Mouse (Mus musculus): ENCODE data around the gene Vcp.

Vcp gene

GRCm38 (mm10) chr4:42969304-42969703 is 31.0 kb downstream of the Vcp start, which contains the start of gene 1700022I11Rik:
Gene 1700022I11Rik, plus strand, starts transcription at chr4:42969604.
- no peak for DNase-seq (ENCODE audit: low spot score)

- DNase-seq (ENCODE audit: low spot score): no peak
These were observed 35.1 kb downstream of the Vcp start for GRCm38 (mm10) chr4:42965039-42965719.

- no peak for DNase-seq (ENCODE audit: low spot score)
These were observed 36.8 kb downstream of the Vcp start for GRCm38 (mm10) chr4:42963480-42963879.

GRCm38 (mm10) chr4:42961592-42961991 is 38.7 kb downstream of the Vcp start:
- no peak for DNase-seq (ENCODE audit: low spot score)

- DNase-seq (ENCODE audit: low spot score): no peak
These were observed 40.9 kb downstream of the Vcp start for GRCm38 (mm10) chr4:42959382-42959781.

- DNase-seq (ENCODE audit: low spot score): no peak
These were observed 41.4 kb downstream of the Vcp start for GRCm38 (mm10) chr4:42958942-42959341.

GRCm38 (mm10) chr4:42957979-42958378 is 42.3 kb downstream of the Vcp start:
- DNase-seq (ENCODE audit: low spot score): no peak

- DNase-seq (ENCODE audit: low spot score): no peak
These were observed 43.0 kb downstream of the Vcp start for GRCm38 (mm10) chr4:42957306-42957705.

- DNase-seq (ENCODE audit: low spot score): no peak
These were observed 43.7 kb downstream of the Vcp start for GRCm38 (mm10) chr4:42956581-42956980.

GRCm38 (mm10) chr4:42955200-42955599 is 45.1 kb downstream of the Vcp start:
- DNase-seq (ENCODE audit: low spot score): no peak

- DNase-seq (ENCODE audit: low spot score): peak; percentile 46
These were observed 46.0 kb downstream of the Vcp start for GRCm38 (mm10) chr4:42954297-42954696.

GRCm38 (mm10) chr4:42953435-42954094 is 46.7 kb downstream of the Vcp start:
- no peak for DNase-seq (ENCODE audit: low spot score)

- no peak for DNase-seq (ENCODE audit: low spot score)
These were observed 47.7 kb downstream of the Vcp start for GRCm38 (mm10) chr4:42952563-42952962.

GRCm38 (mm10) chr4:42951206-42952195 is 48.8 kb downstream of the Vcp start:
- DNase-seq (ENCODE audit: low spot score): no peak

- DNase-seq (ENCODE audit: low spot score): peak; percentile 71
These were observed 50.2 kb downstream of the Vcp start for GRCm38 (mm10) chr4:42950065-42950558.

- peak; percentile 93 for DNase-seq (ENCODE audit: low spot score)
These were observed 50.6 kb downstream of the Vcp start, which contains the start of gene Dnajb5 for GRCm38 (mm10) chr4:42949676-42950051. Gene Dnajb5, plus strand, starts transcription at chr4:42949814.

GRCm38 (mm10) chr4:42949051-42949675 is 51.1 kb downstream of the Vcp start:
- DNase-seq (ENCODE audit: low spot score): no peak

GRCm38 (mm10) chr4:42948527-42948926 is 51.8 kb downstream of the Vcp start:
- no peak for DNase-seq (ENCODE audit: low spot score)

- no peak for DNase-seq (ENCODE audit: low spot score)
These were observed 53.5 kb downstream of the Vcp start for GRCm38 (mm10) chr4:42946733-42947290.

GRCm38 (mm10) chr4:42945952-42946351 is 54.4 kb downstream of the Vcp start:
- no peak for DNase-seq (ENCODE audit: low spot score)

- no peak for DNase-seq (ENCODE audit: low spot score)
These were observed 54.9 kb downstream of the Vcp start for GRCm38 (mm10) chr4:42945445-42945844.
